Mouse (Mus musculus) liver, adult (tissue): ENCODE measurements around the gene Lpcat4.

Experiments
- GATA4 ChIP-seq: IDR thresholded peaks from 2 replicates; pipeline ENCODE4 v1.6.1; 2014; ENCODE audit warnings: mild to moderate bottlenecking, low read length; ENCODE audit not compliant: insufficient replicate concordance

Gene Lpcat4

GRCm38 (mm10) chr2:112239212-112239934, at the start of gene Lpcat4:
Lpcat4 (plus strand) TSS chr2:112239468.
- no peak for TF ChIP-seq GATA4

DNA sequence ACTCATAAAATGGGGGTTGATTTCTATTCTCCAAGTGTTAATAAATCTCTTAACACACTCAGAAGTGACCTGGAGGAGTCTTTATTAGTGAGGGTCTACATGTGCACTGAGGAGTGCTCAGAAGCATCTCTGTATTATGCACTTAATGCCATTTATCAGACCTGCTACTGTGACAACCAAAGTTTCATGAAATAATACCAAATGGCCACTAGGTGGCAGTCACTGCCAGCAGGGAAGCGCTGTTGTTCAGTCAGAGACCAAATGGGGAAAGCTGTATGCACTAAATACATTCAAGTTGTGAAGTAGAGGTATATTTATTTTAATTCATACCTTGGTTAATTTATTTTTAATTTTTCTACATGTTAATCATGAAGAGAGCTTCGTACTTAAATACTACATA, 42.4 kb upstream of the Lpcat4 start:
- TF ChIP-seq GATA4, result no peak

GRCm38 (mm10) chr2:112203056-112203455, 36.2 kb upstream of the Lpcat4 start:
- TF ChIP-seq GATA4, result no peak

- no peak for TF ChIP-seq GATA4
These were observed 29.1 kb upstream of the Lpcat4 start for GRCm38 (mm10) chr2:112210142-112210541.

DNA sequence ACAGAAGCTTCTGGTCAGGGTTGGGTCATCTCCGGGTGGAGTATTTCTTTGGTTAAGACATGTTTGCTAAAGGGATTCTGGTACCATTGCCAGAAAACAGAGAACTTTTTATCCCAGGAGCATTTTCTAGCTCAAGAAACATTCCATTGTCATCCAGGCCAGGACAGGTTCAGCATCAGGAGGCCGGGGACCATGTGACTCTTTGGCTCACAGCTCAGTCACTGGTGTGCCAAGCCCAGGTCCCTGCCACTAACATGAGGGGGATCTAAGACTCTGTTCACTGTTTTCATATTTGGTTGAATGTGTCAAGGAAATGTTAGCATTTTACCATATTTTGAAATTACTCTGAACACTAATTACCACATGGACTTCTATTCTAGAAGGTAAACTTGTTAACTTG, 28.6 kb upstream of the Lpcat4 start:
- TF ChIP-seq GATA4, result no peak

GRCm38 (mm10) chr2:112215977-112216376, 23.3 kb upstream of the Lpcat4 start:
- TF ChIP-seq GATA4, result no peak

DNA sequence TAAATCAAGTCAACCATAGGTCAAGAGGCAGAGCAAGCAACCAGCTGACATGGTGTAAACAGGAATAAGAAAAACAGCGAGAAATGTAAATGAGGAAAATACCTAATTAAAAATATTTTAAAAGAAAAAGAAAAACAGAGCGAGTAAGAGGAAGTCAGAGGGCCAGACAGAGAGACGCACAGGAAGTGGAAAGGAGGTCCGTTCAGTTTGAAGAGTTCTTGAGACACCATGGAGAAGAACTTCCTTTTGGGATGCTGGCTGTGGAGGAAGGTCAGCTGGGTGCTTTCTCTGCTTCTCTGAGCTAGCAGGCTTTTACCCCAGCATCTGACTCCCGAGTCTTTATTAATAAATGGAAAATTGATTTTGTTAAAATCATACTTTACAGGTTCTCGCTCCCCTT, 21.7 kb upstream of the Lpcat4 start:
- no peak for TF ChIP-seq GATA4

GRCm38 (mm10) chr2:112220880-112221279, 18.4 kb upstream of the Lpcat4 start:
- no peak for TF ChIP-seq GATA4

- TF ChIP-seq GATA4, result no peak
These were observed 16.7 kb upstream of the Lpcat4 start for GRCm38 (mm10) chr2:112222607-112223006.

DNA sequence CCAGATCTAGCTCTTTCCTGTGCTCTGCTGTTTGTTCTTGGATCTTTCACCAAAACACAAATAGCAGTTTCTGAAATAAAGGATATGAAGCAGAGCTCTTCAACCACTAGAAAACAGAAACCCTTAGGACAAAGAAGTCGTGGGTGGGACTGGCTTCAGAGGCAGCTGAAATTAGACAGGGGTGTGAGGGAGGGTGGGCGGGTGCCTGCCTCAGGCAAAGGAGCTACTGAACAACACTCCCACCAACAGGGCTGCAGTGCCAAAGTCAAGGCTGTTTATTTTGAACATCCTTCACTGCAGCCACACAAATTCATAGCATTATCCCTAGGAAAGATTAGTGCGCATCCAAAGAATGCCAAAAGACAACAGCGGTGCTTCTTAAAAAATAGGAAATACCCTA, 14.9 kb upstream of the Lpcat4 start:
- TF ChIP-seq GATA4, result no peak

GRCm38 (mm10) chr2:112232623-112233022, 6.6 kb upstream of the Lpcat4 start:
- TF ChIP-seq GATA4, result no peak

- no peak for TF ChIP-seq GATA4
These were observed 2.6 kb upstream of the Lpcat4 start for GRCm38 (mm10) chr2:112236620-112237019.

GRCm38 (mm10) chr2:112238006-112238405, 1.3 kb upstream of the Lpcat4 start:
- no peak for TF ChIP-seq GATA4

DNA sequence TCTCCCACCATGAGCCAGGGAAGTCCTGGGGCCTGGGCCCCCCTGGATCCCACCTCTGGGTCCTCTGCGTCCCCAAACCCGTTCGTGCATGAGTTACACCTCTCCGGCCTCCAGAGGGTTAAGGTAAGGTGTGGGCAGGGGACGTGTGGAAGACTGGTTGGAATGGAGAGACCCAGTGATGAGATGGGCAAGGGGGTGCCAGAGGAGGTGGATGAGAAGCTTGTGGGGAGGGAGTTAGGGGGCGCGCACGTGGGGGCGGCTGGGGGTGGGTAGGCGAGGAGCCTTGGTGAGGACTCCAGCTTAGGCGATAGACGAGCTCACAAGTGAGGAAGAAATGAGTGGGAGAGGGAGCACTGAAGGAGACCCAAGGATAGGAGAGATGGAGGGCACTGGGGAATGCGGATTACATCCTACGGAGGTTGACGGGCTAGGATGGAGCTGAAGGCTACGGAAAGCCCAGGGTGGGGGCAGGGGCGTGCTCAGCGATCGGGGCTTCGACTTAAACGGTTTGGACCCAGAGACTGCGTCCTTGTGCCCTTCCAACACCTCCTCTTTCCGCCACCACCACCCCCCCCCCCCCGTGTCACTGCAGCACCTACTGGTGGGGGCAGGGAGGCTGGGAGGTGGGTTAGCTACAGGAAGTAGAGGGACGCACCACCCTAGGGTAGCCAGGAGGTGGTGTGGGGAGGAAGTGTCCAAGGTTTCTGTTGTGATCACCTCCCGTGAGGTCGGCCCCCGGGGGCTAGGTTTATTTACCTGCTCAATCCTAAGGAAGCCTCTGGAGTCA, 860 bp downstream of the Lpcat4 start:
- no peak for TF ChIP-seq GATA4

- no peak for TF ChIP-seq GATA4
These were observed 2.5 kb downstream of the Lpcat4 start for GRCm38 (mm10) chr2:112241787-112242186.

- no peak for TF ChIP-seq GATA4
These were observed 6.0 kb downstream of the Lpcat4 start for GRCm38 (mm10) chr2:112245307-112245706.

- no peak for TF ChIP-seq GATA4
These were observed 6.9 kb downstream of the Lpcat4 start for GRCm38 (mm10) chr2:112246193-112246592.

DNA sequence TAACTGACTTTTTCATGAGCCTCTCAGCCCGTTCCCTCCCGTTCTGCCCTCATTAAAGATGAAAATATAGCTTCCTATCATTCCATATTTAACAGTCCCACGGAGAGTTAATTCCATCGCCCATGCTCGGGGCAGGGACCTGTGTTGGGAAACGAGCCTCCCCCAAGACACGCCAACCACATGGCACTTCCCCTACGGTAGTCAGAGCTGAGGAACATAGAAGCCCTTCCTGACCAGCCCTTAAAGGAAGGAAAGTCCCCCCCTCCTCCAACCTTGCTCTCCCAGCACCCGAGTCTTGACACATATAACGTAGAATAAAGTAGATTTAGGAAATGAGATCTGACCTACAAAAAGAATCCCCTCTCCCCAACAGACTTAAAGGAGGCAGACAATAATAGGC, 8.1 kb downstream of the Lpcat4 start:
- no peak for TF ChIP-seq GATA4
